Mouse (Mus musculus): ENCODE results near the gene Slc9a9.

Slc9a9 gene

GRCm38 (mm10) chr9:95208681-95209080, 539.0 kb downstream of the Slc9a9 start:
- no peak for DNase-seq (ENCODE audit: low spot score)

- DNase-seq (ENCODE audit: low spot score), result no peak
Observed at GRCm38 (mm10) chr9:95220009-95220408, 550.3 kb downstream of the Slc9a9 start.

GRCm38 (mm10) chr9:95221310-95221709, 551.6 kb downstream of the Slc9a9 start:
- no peak for DNase-seq (ENCODE audit: low spot score)

- no peak for DNase-seq (ENCODE audit: low spot score)
Observed at GRCm38 (mm10) chr9:95226986-95227385, 557.3 kb downstream of the Slc9a9 start.

GRCm38 (mm10) chr9:95228123-95228522, 558.4 kb downstream of the Slc9a9 start:
- no peak for DNase-seq (ENCODE audit: low spot score)

- DNase-seq (ENCODE audit: low spot score), result no peak
Observed at GRCm38 (mm10) chr9:95229147-95229546, 559.4 kb downstream of the Slc9a9 start.

- DNase-seq (ENCODE audit: low spot score), result no peak
Observed at GRCm38 (mm10) chr9:95239900-95240299, 570.2 kb downstream of the Slc9a9 start.

- DNase-seq (ENCODE audit: low spot score), result no peak
Observed at GRCm38 (mm10) chr9:95242628-95243195, 573.0 kb downstream of the Slc9a9 start.

GRCm38 (mm10) chr9:95254162-95254561, 584.5 kb downstream of the Slc9a9 start:
- no peak for DNase-seq (ENCODE audit: low spot score)

GRCm38 (mm10) chr9:95255844-95256243, 586.1 kb downstream of the Slc9a9 start:
- DNase-seq (ENCODE audit: low spot score), result no peak

GRCm38 (mm10) chr9:95256680-95257316, 587.1 kb downstream of the Slc9a9 start:
- DNase-seq (ENCODE audit: low spot score), result no peak

- no peak for DNase-seq (ENCODE audit: low spot score)
Observed at GRCm38 (mm10) chr9:95262851-95263250, 593.1 kb downstream of the Slc9a9 start.

GRCm38 (mm10) chr9:95263867-95264509, 594.3 kb downstream of the Slc9a9 start:
- DNase-seq (ENCODE audit: low spot score), result no peak

GRCm38 (mm10) chr9:95266179-95266578, 596.5 kb downstream of the Slc9a9 start:
- no peak for DNase-seq (ENCODE audit: low spot score)

- DNase-seq (ENCODE audit: low spot score), result no peak
Observed at GRCm38 (mm10) chr9:95266924-95267323, 597.2 kb downstream of the Slc9a9 start.

- no peak for DNase-seq (ENCODE audit: low spot score)
Observed at GRCm38 (mm10) chr9:95279590-95280344, 610.1 kb downstream of the Slc9a9 start.

All from layer of hippocampus, adult 9-10 months (tissue).